Mouse (Mus musculus) CH12.LX (cell line): ENCODE results near the gene Hck. TPM values are rescaled to one million over a fixed set of nuclear protein-coding genes. Genes with fewer than 3 reads are reported as not detected.
A peak's percentile ranks its signal among the peaks of the same experiment; 100 is the strongest.

ENCODE experiments used
- DNase-seq: peaks from one replicate; pipeline ENCODE4 v3.0.0-alpha.2; 2013; ENCODE audit errors: extremely low read depth
- H3K27ac ChIP-seq: 2 replicates; pipeline ENCODE4 v1.5.1; 2012; ENCODE audit warnings: low read depth, mild to moderate bottlenecking, control low read depth, moderate library complexity; ENCODE audit not compliant: insufficient read depth
- H3K27me3 ChIP-seq: replicated peaks from 2 replicates; pipeline ENCODE3; 2012; ENCODE audit warnings: inconsistent platforms
- H3K36me3 ChIP-seq, 2 experiments: replicated peaks in 1 of 2; 2 replicates each; pipeline versions ENCODE3 to v1.6.1; 2012; ENCODE audit warnings: inconsistent platforms in 1 of 2, low read length in 1 of 2, mild to moderate bottlenecking in 1 of 2, mixed read lengths in 1 of 2, moderate library complexity in 1 of 2; ENCODE audit not compliant: control insufficient read depth in 1 of 2, insufficient read depth in 1 of 2
- H3K4me1 ChIP-seq, 2 experiments: 2 replicates each; pipeline ENCODE4 v1.6.1; 2012; ENCODE audit warnings: inconsistent platforms in 1 of 2, moderate library complexity in 1 of 2; ENCODE audit not compliant: insufficient read depth in 2 of 2, control insufficient read depth in 1 of 2
- H3K4me2 ChIP-seq: 2 replicates; pipeline ENCODE4 v1.6.1; 2012; ENCODE audit warnings: low read depth, mild to moderate bottlenecking, control low read depth; ENCODE audit not compliant: poor library complexity, insufficient read depth, severe bottlenecking
- H3K4me3 ChIP-seq, 3 experiments: fragments of 150-350 bp in 1 of 3; sonication (generic) in 1 of 3; replicated peaks in 1 of 3; 2 replicates each; pipeline versions ENCODE3 to v1.5.1; 2011 to 2012; ENCODE audit warnings: low read depth in 2 of 3, low read length in 2 of 3, mild to moderate bottlenecking in 2 of 3, moderate library complexity in 2 of 3, control low read depth in 1 of 3, improper control_type of control experiment in 1 of 3, inconsistent platforms in 1 of 3, mixed read lengths in 1 of 3; ENCODE audit not compliant: poor library complexity in 1 of 3
- H3K79me2 ChIP-seq: replicated peaks from 2 replicates; pipeline ENCODE4 v1.6.1; 2012; ENCODE audit warnings: mild to moderate bottlenecking, moderate library complexity; ENCODE audit not compliant: control insufficient read depth, poor library complexity, insufficient read depth, severe bottlenecking; ENCODE audit errors: extremely low read depth
- H3K9ac ChIP-seq: 2 replicates; pipeline ENCODE4 v1.6.1; 2012; ENCODE audit warnings: low read depth, mild to moderate bottlenecking, control low read depth, moderate library complexity; ENCODE audit not compliant: insufficient read depth
- H3K9me3 ChIP-seq: replicated peaks from 2 replicates; pipeline ENCODE3; 2012; ENCODE audit warnings: low read length, inconsistent platforms, mixed read lengths
- CHD1 ChIP-seq: IDR thresholded peaks from 2 replicates; pipeline ENCODE4 v1.6.1; 2012; ENCODE audit warnings: low read depth, low read length, improper control_type of control experiment, inconsistent platforms
- CHD2 ChIP-seq: IDR thresholded peaks from 2 replicates; pipeline ENCODE4 v1.6.1; 2011; ENCODE audit warnings: low read length, improper control_type of control experiment
- CTCF ChIP-seq, 2 experiments: IDR thresholded peaks in 1 of 2; conservative IDR thresholded peaks in 1 of 2; 2 replicates each; pipeline ENCODE4 v1.5.1; 2011 to 2012; ENCODE audit warnings: low read depth in 2 of 2, low read length in 2 of 2, improper control_type of control experiment in 1 of 2, inconsistent platforms in 1 of 2, mild to moderate bottlenecking in 1 of 2, moderate library complexity in 1 of 2
- E2F4 ChIP-seq: IDR thresholded peaks from 2 replicates; pipeline ENCODE4 v1.6.1; 2011; ENCODE audit warnings: low read depth, low read length, improper control_type of control experiment; ENCODE audit not compliant: insufficient replicate concordance
- ELF1 ChIP-seq: IDR thresholded peaks from 2 replicates; pipeline ENCODE4 v1.6.1; 2014; ENCODE audit warnings: low read depth, mild to moderate bottlenecking, inconsistent platforms, low read length, improper control_type of control experiment
- EP300 ChIP-seq: IDR thresholded peaks from 2 replicates; pipeline ENCODE4 v1.6.1; 2011; ENCODE audit warnings: low read length, improper control_type of control experiment
- ETS1 ChIP-seq: conservative IDR thresholded peaks from 2 replicates; pipeline ENCODE4 v1.6.1; 2012; ENCODE audit warnings: low read depth, mild to moderate bottlenecking, inconsistent platforms, low read length, improper control_type of control experiment, moderate library complexity
- GABPA ChIP-seq: IDR thresholded peaks from 2 replicates; pipeline ENCODE4 v1.6.1; 2012; ENCODE audit warnings: low read depth, low read length, improper control_type of control experiment, inconsistent platforms; ENCODE audit not compliant: insufficient replicate concordance
- HCFC1 ChIP-seq: IDR thresholded peaks from 2 replicates; pipeline ENCODE4 v1.6.1; 2012; ENCODE audit warnings: low read depth, mild to moderate bottlenecking, inconsistent platforms, low read length, improper control_type of control experiment
- IRF4 ChIP-seq: IDR thresholded peaks from 2 replicates; pipeline ENCODE4 v1.6.1; 2014; ENCODE audit warnings: low read depth, mild to moderate bottlenecking, inconsistent platforms, low read length, improper control_type of control experiment
- JUN ChIP-seq: IDR thresholded peaks from 2 replicates; pipeline ENCODE4 v1.6.1; 2011; ENCODE audit warnings: low read depth, mild to moderate bottlenecking, low read length, improper control_type of control experiment, moderate library complexity; ENCODE audit not compliant: insufficient read depth
- JUND ChIP-seq: conservative IDR thresholded peaks from 2 replicates; pipeline ENCODE4 v1.6.1; 2011; ENCODE audit warnings: low read depth, low read length, improper control_type of control experiment
- KAT2A ChIP-seq: IDR thresholded peaks from 2 replicates; pipeline ENCODE4 v1.6.1; 2012; ENCODE audit warnings: low read length, improper control_type of control experiment, inconsistent platforms; ENCODE audit not compliant: insufficient replicate concordance
- MAFK ChIP-seq: IDR thresholded peaks from 2 replicates; pipeline ENCODE4 v1.6.1; 2011; ENCODE audit warnings: low read length, improper control_type of control experiment; ENCODE audit not compliant: insufficient replicate concordance
- MAX ChIP-seq: IDR thresholded peaks from 2 replicates; pipeline ENCODE4 v1.6.1; 2011; ENCODE audit warnings: low read length, improper control_type of control experiment
- MEF2A ChIP-seq: IDR thresholded peaks from 2 replicates; pipeline ENCODE4 v1.6.1; 2014; ENCODE audit warnings: low read depth, mild to moderate bottlenecking, inconsistent platforms, low read length, improper control_type of control experiment, borderline replicate concordance
- MXI1 ChIP-seq: IDR thresholded peaks from 2 replicates; pipeline ENCODE4 v1.6.1; 2011; ENCODE audit warnings: mild to moderate bottlenecking, low read depth, low read length, improper control_type of control experiment
- MYC ChIP-seq: IDR thresholded peaks from 2 replicates; pipeline ENCODE4 v1.6.1; 2011; ENCODE audit warnings: low read depth, mild to moderate bottlenecking, improper control_type of control experiment, low read length
- NELFE ChIP-seq: IDR thresholded peaks from 2 replicates; pipeline ENCODE4 v1.6.1; 2011; ENCODE audit warnings: low read depth, low read length, improper control_type of control experiment
- NRF1 ChIP-seq: IDR thresholded peaks from 2 replicates; pipeline ENCODE4 v1.6.1; 2014; ENCODE audit warnings: low read depth, mild to moderate bottlenecking, inconsistent platforms, low read length, improper control_type of control experiment, moderate library complexity
- PAX5 ChIP-seq: IDR thresholded peaks from 2 replicates; pipeline ENCODE4 v1.6.1; 2012; ENCODE audit warnings: low read length, inconsistent platforms, mixed read lengths
- RAD21 ChIP-seq: IDR thresholded peaks from 2 replicates; pipeline ENCODE4 v1.6.1; 2011; ENCODE audit warnings: low read depth, mild to moderate bottlenecking, low read length, improper control_type of control experiment, moderate library complexity
- RCOR1 ChIP-seq: conservative IDR thresholded peaks from 2 replicates; pipeline ENCODE4 v1.6.1; 2012; ENCODE audit warnings: low read depth, mild to moderate bottlenecking, inconsistent platforms, low read length, improper control_type of control experiment
- SIN3A ChIP-seq: IDR thresholded peaks from 2 replicates; pipeline ENCODE4 v1.6.1; 2012; ENCODE audit warnings: low read length, improper control_type of control experiment, inconsistent platforms
- SMC3 ChIP-seq: IDR thresholded peaks from 2 replicates; pipeline ENCODE4 v1.6.1; 2011; ENCODE audit warnings: low read depth, low read length, improper control_type of control experiment
- TCF12 ChIP-seq: IDR thresholded peaks from 2 replicates; pipeline ENCODE4 v1.6.1; 2014; ENCODE audit warnings: low read depth, mild to moderate bottlenecking, inconsistent platforms, low read length, improper control_type of control experiment
- UBTF ChIP-seq: IDR thresholded peaks from 2 replicates; pipeline ENCODE4 v1.6.1; 2012; ENCODE audit warnings: low read depth, mild to moderate bottlenecking, inconsistent platforms, low read length, improper control_type of control experiment, moderate library complexity
- USF1 ChIP-seq: IDR thresholded peaks from 2 replicates; pipeline ENCODE4 v1.6.1; 2014; ENCODE audit warnings: low read depth, mild to moderate bottlenecking, inconsistent platforms, low read length, improper control_type of control experiment
- USF2 ChIP-seq: conservative IDR thresholded peaks from 2 replicates; pipeline ENCODE4 v1.6.1; 2011; ENCODE audit warnings: low read depth, low read length, improper control_type of control experiment
- ZC3H11A ChIP-seq: IDR thresholded peaks from 2 replicates; pipeline ENCODE4 v1.6.1; 2012; ENCODE audit warnings: low read depth, mild to moderate bottlenecking, inconsistent platforms, low read length, improper control_type of control experiment
- ZMIZ1 ChIP-seq: IDR thresholded peaks from 2 replicates; pipeline ENCODE4 v1.6.1; 2012; ENCODE audit warnings: low read depth, mild to moderate bottlenecking, inconsistent platforms, low read length, improper control_type of control experiment
- ZNF384 ChIP-seq: IDR thresholded peaks from 2 replicates; pipeline ENCODE4 v1.6.1; 2012; ENCODE audit warnings: low read depth, low read length, improper control_type of control experiment, inconsistent platforms
- dilution Hi-C: fragments of 300-500 bp; cut with MboI; formaldehyde crosslinking; loops from 2 replicates; pipeline ENCODE4 v1.14.3; 2020; ENCODE audit warnings: low sequenced_read_pairs; ENCODE audit not compliant: extremely low pct_unique_long_range_greater_than_20kb, extremely low pct_ligation_motif_present
- in situ Hi-C: fragments of 300-500 bp; cut with MboI; formaldehyde crosslinking; loops from 3 replicates; pipeline ENCODE4 v1.14.3; 2019; ENCODE audit warnings: low sequenced_read_pairs, low pct_ligation_motif_present, low pct_unique_long_range_greater_than_20kb, mixed read lengths
- polyA plus RNA-seq: library from polyadenylated mRNA; unstranded; fragments of >175 nt; gene quantifications from 2 replicates; pipeline ENCODE4 v1.2.1, GENCODE M21; 2012; ENCODE audit warnings: low read depth; ENCODE audit not compliant: insufficient read length
- total RNA-seq, 2 experiments: library from RNA; depleted of rRNA; stranded (reverse); fragments of 300-350 nt in 1 of 2; fragments of >200 nt in 1 of 2; gene quantifications; 2 replicates each; pipeline ENCODE4 v1.2.3; 2012 to 2014

Hck gene
- total and polyA plus RNA-seq, 3 experiments = 0.08 to 0.68 (median 0.63) TPM

GRCm38 (mm10) chr2:153147236-153147635 is 39.0 kb downstream of the Hck start:
- Histone ChIP-seq H3K9me3 (peaks cover 3% of the 10 kb centered on the region), H3K9ac (no peak overlapping the region), H3K79me2 (no peaks in the 10 kb centered on the region), H3K36me3 (no peaks in the 10 kb centered on the region), H3K4me2 (no peak overlapping the region), H3K27me3 (peaks cover 30% of the 10 kb centered on the region)
- in situ Hi-C loops = loop anchor here (5.0 to 25.0 kb wide), 4 partner anchors 62 to 440 kb away; no protein-coding TSS in a partner anchor
- dilution Hi-C loops = no loop called here
- TF ChIP-seq RAD21 (no peak), PAX5 (no peak), MAFK (no peak), EP300 (no peak), CHD2 (no peak), ZNF384 (no peak), UBTF (no peak), KAT2A (no peak), MXI1 (no peak), IRF4 (no peak), CHD1 (no peak), MAX (no peak), ZC3H11A (no peak), ETS1 (no peak)
- TF ChIP-seq, all 38 proteins: peak for 0
- H3K4me3 ChIP-seq = no peak overlapping the region
- DNase-seq = peak; percentile 35
- H3K4me1 ChIP-seq = peaks cover 0 to 16% of the 10 kb centered on the region in 2 experiments; a peak in 2 of 4 replicates
- H3K27ac ChIP-seq = no peak overlapping the region

- peaks cover 0 to 16% of the 10 kb centered on the region in 2 experiments; a peak in 2 of 4 replicates for H3K4me1 ChIP-seq
- in situ Hi-C loops (loop anchor here (5.0 to 25.0 kb wide), 4 partner anchors 63 to 440 kb away; no protein-coding TSS in a partner anchor), dilution Hi-C loops (no loop called here)
- H3K36me3 ChIP-seq = no peaks in the 10 kb centered on the region
- no peak overlapping the region for H3K27ac ChIP-seq
- peaks cover 30% of the 10 kb centered on the region for H3K27me3 ChIP-seq
- no peaks in the 10 kb centered on the region for H3K79me2 ChIP-seq
- H3K9me3 ChIP-seq = peaks cover 3% of the 10 kb centered on the region
- no peak overlapping the region for H3K4me3 ChIP-seq
- no peak overlapping the region for H3K4me2 ChIP-seq
- DNase-seq = peak; percentile 74
- H3K9ac ChIP-seq = no peak overlapping the region
- TF ChIP-seq SMC3 (peak; percentile 85), ZMIZ1 (no peak), KAT2A (no peak), CHD2 (no peak), USF1 (no peak), SIN3A (no peak), JUND (no peak), ELF1 (no peak), PAX5 (no peak), GABPA (no peak), MEF2A (no peak), RAD21 (peak; percentile 73), JUN (no peak), ETS1 (no peak), UBTF (no peak), E2F4 (no peak), RCOR1 (no peak), NELFE (peak; percentile 22; the same call in 1 of the 2 replicates), NRF1 (no peak), TCF12 (no peak), MXI1 (no peak), HCFC1 (no peak), MAFK (no peak), ZNF384 (no peak), MAX (no peak), USF2 (no peak), CTCF (conservative IDR thresholded peaks at IDR 0.05 in 1 of 2, IDR thresholded peaks at IDR 0.05 in 1 of 2; ENCODE audit: low read depth in 2 of 2, low read length in 2 of 2) (peak; percentile 47 to 87), MYC (no peak)
Measured at GRCm38 (mm10) chr2:153147715-153148114, 39.4 kb downstream of the Hck start.
